Mouse (Mus musculus): ENCODE measurements at regions not wholly inside any gene's neighbourhood (a gene's known extent, or its start where the extent isn't known, plus 50 kb on each side); places are given as distances from the start of the nearest gene placed in this dataset.

DNA sequence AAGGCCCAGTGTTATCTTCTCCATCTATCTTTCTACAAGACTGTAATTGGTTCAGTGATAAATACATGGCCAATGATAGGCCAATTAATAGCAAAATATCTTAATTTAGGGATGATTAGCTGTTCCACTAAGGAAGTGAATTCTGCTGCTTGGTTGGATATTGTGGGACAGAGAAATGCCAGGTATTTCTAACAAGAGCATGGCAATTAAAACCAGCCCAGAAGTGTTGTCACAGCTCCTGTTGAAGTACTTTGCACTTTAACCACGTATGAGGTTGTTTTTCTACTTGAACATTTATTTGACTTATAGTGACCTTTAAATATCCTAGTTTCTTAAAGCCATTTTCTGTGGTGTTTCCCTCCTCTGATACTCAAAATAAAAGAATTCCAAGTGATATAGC is 65.7 kb upstream of the Acsl4 start:
- in situ Hi-C loops (cut with MboI): no loop called here

DNA sequence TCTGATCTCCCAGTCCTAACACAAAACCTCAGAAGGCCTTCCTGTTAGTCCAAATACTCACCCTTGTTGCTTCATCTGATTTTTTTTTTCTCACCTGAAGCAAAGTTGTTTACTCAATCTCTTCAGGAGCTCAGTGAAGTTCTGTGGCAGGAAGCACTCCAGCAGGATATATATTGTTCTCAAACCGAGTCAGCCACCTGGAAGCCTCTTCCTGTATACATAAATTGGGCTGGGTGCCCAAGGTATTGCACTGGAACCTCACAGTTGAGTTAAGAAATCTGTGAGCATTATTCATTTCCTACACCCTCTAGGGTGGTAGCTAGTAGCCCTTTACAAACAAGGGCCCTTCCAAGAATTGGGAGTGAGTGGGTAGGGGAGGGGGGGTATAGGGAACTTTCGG is 73.8 kb upstream of the Acsl4 start:
- in situ Hi-C loops (cut with MboI): no loop called here

DNA sequence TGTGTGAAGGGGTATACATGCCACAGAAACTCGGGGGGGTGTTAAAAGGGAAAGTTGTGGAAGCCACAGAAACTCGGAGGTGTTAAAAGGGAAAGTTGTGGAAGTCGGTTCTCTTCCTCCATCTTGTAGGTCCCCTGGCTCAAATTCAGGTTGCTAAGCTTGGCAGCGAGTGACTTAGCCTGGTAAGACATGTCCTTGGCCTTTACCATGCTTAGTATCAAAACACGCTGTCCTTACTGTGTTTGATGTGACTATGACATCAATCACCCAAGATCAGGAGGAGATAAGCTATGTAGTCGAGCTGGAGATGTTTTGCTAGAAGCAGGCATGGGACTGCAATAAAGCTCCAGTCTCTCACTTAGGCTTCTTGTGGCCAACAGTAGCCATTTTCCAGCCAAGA is 74.4 kb upstream of the Acsl4 start:
- in situ Hi-C loops (cut with MboI): no loop called here

DNA sequence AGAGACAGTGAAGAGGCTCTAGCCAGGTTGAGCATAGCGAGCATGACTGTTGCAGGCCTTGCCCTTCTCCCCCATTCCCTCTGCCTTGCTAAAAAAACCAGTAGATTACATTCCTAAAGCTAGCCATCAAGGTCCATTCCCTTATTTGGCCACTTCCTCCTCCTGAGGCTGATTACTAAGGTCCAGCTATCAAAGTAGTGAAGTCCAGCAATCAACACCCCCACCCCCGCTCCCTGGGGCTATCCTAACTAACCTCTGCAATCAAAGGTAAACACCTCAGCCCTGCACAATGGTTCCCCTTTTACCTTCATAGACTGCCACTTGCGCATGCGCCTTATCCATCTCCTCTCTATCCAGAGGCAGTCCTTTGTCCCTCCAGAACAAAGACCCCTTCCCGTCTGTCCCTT is 77.5 kb upstream of the Acsl4 start:
- in situ Hi-C loops (cut with MboI): no loop called here

DNA sequence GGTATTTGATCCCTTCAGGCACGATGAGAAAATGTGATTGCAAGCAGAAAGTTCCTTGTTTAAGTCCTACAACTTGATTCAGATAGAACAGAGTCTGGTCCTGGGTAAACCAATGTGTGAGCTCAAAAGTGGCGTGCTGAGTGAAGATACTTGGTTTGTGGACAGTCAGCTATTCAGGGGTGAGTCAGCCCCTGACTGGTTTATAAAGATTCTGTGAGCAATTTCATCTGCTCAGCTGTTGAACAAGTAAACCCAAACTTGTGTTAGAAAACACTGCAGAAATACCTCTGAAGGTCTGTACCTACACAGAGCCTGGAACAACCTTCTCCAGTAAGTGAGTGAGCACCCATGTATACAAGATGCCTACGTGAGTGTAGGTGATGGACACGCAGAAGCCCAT is 78.1 kb upstream of the Acsl4 start:
- in situ Hi-C loops (cut with MboI): no loop called here

DNA sequence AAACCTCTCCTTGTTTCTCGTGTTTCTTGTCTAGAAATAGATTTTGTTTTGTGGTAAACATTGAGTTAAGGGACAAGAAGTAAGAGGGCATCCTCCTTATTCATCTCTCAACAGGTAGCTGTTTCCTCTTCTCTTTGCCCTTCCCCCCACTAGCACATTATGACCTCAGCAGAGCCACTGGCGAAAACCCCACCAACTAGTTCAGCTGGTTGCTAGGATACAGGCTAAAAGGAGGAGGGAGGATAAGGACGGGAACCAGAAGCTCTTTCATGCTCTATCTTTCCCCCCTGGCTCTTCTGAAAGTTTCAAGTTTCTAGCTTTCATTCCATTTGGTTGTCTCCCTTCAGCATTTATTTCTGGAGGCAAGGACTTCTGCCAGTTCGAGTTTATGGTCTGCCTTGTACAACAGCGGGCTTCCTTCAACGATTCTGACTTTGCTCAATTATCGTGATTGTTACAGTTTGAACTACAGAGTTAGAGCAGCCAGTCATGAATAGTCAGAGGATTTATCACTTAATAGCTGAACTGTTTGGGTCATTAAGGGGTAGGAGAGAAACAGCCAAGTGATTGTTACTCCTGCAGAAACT is 78.8 kb upstream of the Acsl4 start:
- in situ Hi-C loops (cut with MboI): no loop called here

DNA sequence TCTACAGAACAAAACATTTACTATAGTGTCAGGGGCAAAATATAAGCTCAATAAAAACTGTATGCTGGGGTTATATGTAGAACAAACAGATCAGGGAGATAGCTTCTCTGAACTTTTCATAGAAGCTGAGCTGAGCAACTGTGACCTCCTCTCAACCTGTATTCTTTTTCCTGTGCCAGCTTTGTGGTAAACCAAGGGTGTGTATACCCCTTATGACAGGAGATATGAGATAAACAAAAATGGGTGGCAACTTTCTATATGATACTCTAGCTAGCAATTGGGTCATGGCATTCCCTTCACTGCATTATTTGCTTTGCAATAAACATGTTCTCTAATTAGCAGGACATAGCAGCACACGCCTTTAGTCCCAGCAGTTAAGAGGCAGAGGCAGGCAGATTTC is 79.7 kb upstream of the Acsl4 start:
- in situ Hi-C loops (cut with MboI): no loop called here

DNA sequence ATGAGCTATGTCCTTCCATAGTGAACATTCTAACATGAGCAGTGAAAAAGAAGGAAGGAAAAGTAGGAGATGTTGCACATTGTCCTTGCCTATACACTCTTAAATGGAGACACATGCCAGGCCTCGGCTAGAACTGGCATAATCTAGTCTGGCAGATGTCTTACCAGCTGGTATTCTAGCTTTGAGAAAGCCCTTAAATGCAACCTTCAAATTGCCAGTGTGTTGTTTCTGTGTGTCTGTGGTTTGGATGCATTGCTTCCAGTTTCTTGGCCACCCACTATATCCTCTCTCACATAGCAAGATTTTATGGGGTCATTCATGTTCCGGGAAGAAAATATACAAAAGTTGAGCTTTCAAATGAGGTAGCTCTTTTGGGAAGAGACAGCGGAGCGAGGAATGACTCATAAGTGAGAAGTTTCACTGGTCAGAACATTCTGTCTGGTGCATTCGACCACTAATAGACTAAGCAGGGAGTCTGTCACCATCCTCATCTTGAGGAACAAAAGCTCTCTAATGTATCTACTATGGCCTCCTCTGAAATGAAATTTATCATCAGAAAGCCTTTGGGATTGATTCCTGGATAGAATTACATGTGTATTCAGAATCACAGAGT is 91.0 kb upstream of the Acsl4 start:
- in situ Hi-C loops (cut with MboI): no loop called here

DNA sequence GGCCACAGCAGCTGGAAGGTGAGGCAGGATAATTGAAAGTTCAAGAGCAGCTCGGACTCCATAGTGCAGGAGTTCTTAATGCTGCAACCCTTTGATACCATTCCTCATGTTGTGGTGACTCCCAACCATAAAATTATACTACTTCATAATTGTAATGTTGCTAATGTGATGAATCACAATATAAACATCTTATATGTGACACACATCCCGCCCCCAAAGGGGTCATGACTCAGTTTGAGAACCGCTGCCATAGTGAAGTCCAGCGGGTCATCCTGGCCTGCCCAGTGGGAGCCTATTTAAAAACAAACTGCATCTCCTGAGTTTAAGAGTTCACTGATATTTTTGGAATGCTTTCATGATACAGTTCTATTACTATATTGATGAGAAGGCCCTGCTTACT is 97.7 kb upstream of the Acsl4 start:
- in situ Hi-C loops (cut with MboI): no loop called here

DNA sequence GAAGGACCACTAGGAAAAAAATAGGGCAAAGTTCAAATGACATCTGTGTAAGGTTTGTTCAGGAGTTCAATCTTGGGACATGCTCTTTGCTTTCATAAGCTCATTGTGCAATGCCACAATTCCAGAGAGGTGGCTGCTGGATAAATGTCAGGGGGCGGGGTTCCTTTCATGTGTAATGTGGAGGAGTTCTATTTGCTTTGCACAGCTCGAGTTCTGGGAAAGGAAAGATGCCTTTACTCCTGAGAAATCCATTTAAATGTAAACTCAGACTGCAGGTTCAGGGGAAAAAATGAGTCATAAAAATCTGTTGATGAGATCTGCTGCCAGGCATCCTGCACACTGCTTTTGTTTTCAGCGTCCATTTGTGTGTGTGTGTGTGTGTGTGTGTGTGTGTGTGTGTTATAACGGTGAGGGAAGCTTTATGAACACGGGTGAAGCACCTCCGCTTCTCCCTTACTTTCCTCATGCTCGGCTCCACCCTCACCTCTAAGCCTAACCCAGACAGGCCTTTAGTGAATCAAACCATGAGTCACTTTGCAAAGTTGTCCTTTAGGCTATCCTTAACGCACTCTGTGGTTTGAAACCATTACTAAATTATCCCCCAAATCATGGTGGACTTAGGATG is 99.9 kb upstream of the Acsl4 start:
- in situ Hi-C loops (cut with MboI): no loop called here

DNA sequence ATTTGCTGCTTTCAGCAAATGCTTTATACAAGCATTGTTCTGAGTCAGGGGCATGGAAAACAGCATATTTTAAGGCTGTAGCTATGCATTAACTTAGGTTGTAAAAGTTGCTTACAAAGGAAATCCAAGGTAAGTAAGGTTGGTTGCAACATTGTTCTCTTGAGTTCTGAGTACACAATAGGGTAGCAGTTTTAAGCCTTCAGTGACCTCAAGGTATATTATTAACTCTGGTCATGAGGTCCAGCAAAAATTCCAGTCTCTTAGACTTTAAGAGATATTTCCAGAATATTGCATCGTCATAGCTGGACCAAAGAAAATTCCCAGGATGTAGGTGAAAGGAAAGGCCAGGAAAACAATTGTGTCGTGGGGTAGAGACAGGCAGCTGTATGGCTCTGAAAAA is 110.8 kb upstream of the Acsl4 start:
- in situ Hi-C loops (cut with MboI): no loop called here

DNA sequence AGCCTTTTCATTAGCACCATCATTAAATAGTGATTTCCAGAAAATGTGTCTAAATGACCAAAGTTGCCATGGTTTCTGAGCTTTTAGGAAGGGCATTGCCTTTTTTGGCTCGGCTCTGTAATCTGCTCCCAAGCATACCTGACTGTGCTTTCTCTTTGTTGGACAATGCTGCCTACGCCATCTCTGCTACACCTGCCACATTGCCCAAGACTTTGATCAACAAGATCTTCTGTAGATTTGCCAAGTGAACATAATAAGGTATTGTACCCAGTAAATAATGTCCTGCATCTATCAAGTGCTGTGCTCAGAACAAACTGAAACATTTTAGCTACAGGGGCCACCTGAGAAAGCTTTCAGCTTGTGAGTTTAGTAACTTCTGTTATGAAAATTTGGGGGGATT is 114.6 kb upstream of the Acsl4 start:
- in situ Hi-C loops (cut with MboI): no loop called here

DNA sequence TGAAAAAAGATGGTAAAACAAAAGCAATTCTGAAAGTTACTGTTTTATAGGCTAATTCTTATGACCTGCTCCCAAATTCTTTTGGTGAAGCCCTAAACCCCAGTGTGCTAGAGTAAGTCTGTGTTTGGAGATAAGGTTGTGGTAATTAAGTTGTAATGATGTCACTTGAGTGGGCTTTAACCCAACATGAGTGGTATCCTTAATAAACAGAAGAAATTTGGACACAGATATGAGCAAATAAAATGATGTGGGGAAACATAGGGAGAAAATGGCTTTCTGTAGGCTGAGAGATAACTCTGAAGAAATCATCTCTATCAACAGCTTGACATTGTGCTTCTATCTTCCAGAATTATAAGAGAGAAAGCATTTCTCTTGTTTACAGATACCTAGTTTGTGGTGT is 117.1 kb upstream of the Acsl4 start:
- in situ Hi-C loops (cut with MboI): no loop called here

DNA sequence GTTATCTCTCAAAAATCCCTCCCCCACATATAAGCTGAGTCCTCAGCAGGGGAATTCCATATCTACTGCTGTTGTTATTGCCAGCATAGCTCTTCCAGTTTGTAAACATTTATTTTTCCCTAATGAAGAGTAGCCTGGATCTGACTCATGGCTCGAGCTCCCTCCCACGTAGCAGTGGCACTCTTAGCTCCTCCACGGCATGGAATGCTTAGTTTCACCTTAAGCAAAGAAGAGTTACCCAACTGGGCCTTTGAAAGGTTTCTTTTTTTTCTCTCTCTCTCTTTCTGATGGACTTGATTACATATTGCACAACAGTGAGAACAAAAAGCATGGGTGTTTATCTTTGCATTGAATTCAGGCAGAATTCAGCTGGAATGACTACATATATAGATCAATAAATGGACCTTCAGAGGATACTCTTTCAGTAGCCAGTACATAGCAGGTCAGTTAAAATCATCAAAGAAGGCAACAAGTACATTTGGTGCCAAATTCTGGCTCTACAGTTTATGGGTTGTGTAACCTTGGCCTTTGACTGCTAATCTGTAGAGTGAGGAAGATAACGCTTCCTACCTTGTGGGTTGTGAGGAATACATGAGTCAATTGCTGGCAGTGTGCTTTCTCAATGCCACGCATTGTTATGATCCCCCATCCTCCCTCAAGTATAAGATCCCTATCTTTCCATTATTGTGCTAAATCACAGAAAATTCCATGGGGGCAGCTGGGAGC is 126.2 kb upstream of the Acsl4 start:
- in situ Hi-C loops (cut with MboI): no loop called here

DNA sequence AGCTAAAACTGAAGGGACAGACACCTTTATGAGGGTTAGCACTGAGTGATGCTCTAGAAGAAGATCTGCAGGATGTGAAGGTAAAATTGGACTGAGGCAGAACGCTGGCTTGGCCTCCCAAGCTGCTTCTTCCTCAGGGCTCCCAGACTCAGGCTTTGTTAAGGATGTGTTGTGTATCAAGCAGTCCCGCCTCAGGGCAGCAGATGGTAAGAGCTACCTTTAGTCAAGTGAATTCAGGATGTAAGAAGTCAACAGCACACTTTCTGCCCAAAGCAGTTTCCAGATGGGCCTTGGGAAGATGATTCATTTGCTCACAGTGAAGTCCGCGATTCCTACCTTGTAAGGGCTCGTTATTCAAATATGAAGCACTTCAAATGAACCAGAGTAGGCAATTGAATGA is 126.9 kb upstream of the Acsl4 start:
- in situ Hi-C loops (cut with MboI): no loop called here

DNA sequence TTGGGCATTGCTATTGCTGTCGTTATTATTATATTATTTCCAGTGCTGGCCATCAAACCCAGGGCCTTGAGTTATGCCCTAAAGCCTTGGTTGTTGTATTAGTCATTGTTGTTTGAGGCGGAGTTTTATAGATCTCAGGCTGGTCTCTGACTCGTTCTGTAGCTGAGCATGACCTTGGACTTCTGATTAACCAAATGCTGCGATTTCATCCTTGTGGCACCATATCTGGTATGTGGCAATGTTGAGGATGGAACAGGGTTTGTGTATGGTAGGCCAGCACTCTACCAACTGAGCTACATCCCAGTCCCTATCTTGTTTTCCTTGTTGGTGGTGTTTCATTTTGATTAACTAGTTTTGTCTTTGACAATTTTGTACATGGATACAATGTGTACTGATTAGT is 130.7 kb upstream of the Acsl4 start:
- in situ Hi-C loops (cut with MboI): no loop called here

DNA sequence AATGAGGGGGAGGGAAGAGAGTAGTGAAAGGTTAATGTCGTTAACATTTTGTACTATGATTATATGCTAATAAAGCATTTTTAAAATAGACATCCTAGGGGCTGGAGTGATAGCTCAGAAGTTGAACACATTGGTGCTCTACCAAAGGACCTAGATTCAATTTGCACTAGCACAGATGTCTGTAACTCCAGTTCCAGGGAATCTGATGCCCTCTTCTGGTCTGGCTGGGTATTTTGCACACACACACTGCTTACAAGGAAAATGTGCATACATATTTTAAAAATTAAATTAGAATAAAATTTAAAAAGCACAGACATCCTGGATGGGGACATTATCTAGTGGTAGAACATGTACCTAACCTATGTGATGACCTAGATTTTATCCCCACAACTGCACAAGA is 136.6 kb upstream of the Acsl4 start:
- in situ Hi-C loops (cut with MboI): loop anchor here (25.0 kb wide), 1 partner anchor 140 kb away; the partner anchor contains the start of gene Acsl4

DNA sequence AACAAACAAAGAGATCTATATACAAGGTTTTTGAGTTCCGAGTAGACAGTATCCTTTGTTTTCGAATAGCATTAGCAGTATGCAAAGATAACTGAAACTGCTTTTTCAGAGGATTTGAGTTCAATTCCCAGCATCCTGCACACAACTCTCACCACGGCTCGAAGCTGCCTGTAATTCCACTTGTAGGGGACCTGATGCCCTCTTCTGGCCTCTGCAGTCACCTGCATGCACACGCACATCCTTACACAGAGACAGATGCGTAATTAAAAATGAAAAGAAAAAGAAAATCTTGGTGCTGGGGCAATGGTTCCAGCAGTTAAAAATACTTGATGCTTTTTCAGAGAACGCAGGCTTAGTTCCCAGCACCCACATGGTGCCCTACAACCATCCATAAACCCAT is 139.6 kb upstream of the Acsl4 start:
- in situ Hi-C loops (cut with MboI): loop anchor here (25.0 kb wide), 1 partner anchor 143 kb away; the partner anchor contains the start of gene Acsl4

DNA sequence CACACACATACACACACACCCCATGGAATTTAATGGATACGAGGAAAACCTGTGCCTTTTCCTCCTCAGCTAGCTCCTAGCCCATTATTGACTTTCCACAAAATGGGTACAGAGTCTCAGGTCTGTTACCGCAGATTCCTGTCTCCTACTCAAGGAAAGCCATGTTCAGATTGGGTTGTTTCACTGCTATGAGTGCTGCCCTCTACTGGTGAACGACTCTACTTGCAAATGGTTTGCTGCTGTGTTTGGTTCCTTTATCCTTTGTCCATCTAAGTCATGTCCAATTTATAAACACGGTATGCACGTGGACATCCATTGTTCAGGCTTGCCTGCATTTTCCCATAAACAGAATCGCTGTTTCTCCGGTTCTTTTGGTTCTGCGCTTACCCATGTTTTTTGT is 144.4 kb upstream of the Acsl4 start:
- in situ Hi-C loops (cut with MboI): loop anchor here (25.0 kb wide), 1 partner anchor 147 kb away; the partner anchor contains the start of gene Acsl4

DNA sequence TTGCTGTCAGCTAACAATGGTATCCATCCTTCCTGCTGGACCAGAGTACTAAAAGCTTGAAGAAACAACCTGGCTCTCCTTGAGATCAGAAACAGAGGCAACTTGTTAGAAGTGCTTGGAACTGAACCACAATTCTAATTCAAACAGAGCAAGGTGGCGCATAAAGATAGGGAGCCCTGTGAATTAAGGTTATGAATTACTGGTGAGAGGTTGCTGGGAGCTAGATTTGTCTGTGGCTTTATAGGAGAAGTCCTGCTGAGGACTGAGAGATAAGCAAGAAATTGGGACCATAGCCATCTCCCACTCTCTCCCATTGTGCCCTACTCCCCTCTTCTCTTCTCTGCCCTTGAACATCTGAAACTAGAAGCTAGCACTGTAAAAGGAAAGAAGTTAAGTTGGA is 145.2 kb upstream of the Acsl4 start:
- in situ Hi-C loops (cut with MboI): loop anchor here (25.0 kb wide), 1 partner anchor 148 kb away; the partner anchor contains the start of gene Acsl4

DNA sequence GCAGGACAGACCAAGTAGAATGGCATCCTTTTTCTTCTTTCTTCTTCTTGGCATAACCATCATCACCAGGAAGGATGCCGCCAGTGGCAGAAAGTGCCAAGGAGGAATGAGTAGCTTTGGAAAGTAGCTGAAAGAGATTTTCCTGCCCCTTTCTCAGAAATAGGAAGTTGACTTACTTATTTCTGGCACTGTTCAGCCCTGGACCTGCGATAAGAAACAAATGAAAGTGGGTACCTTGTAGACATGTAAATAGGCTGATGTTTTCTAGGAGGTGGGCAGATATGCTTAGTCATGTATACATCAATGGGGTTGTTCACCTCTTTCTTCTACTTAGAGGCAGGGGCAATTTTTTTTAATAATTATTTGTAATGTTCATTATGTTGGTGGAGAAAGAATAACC is 145.3 kb upstream of the Tmem164 start:
- in situ Hi-C loops (cut with MboI): loop anchor here (25.0 kb wide), 1 partner anchor 149 kb away; the partner anchor contains the start of gene Acsl4

DNA sequence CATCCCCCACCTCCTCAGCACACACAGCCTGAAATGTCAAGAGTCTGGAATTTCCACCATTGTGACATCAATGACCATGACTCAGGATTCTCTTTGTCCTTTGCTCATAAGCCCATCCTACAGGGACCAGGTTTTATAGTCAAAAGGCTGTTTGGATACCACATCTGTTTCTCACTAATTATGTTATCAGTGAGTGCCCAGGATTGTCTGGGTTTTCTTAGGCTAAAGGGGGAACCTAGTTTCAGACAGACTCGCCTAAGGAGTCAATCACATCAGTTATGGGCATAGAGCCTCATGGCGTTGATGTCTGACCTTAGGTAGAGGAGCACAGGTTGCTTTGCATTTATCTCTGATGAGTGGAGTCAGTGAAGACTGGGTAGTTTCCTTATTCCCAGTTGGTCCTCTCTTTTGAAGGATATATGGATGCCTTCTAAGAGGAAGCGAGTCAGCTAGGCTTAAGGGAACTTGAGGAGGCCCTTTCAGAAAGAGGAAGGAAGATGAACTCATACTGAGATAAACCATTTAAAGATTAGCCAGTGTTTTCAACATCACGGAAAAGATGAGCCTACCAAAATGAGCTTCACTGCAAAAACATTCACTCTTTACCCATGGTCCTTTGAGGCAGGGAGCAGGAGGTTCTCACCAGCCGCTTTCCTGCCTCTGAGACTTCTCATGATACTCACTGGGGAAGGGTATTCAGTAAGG is 143.8 kb upstream of the Tmem164 start:
- in situ Hi-C loops (cut with MboI): loop anchor here (25.0 kb wide), 1 partner anchor 150 kb away; the partner anchor contains the start of gene Acsl4

Data from mature B cell (primary cell).